Mouse (Mus musculus): ENCODE data around the gene Atp6v0c. TPM values are rescaled to one million over a fixed set of nuclear protein-coding genes. Genes with fewer than 3 reads are reported as not detected.

Gene Atp6v0c
- polyA plus RNA-seq, 1 experiment = 432 TPM

GRCm38 (mm10) chr17:24163176-24163962, 6.1 kb downstream of the Atp6v0c start, which contains the start of gene Amdhd2:
Gene Amdhd2, minus strand, starts transcription at chr17:24163766.
- Histone ChIP-seq H3K27me3 (ENCODE audit: control insufficient read depth, insufficient read depth, insufficient read length) (no peaks in the 10 kb centered on the region), H3K4me3 (peak within 1 kb of the TSS; percentile 56), H3K79me2 (ENCODE audit: control insufficient read depth, insufficient read depth) (peaks cover 26% of the 10 kb centered on the region), H3ac (ENCODE audit: control insufficient read depth, insufficient read length) (peak within 1 kb of the TSS; percentile 68), H3K36me3 (ENCODE audit: control insufficient read depth, insufficient read depth) (peaks cover 11% of the 10 kb centered on the region), H3K4me2 (ENCODE audit: low read depth) (peak within 1 kb of the TSS; percentile 88)
- TF ChIP-seq TCF12 (IDR thresholded peaks at IDR 0.05; ENCODE audit: insufficient read depth, poor library complexity, severe bottlenecking) (no peak), TCF3 (IDR thresholded peaks at IDR 0.05; ENCODE audit: insufficient read length, low read depth) (no peak), SRF (IDR thresholded peaks at IDR 0.05; ENCODE audit: control insufficient read depth, insufficient read length, low read depth) (no peak), POLR2A (IDR thresholded peaks at IDR 0.05; ENCODE audit: insufficient read length, low read depth) (peak; percentile 78), MYOD1 (IDR thresholded peaks at IDR 0.05; ENCODE audit: control insufficient read depth in 1 of 3, insufficient read length in 2 of 3, low read depth in 2 of 3) (no peak), POLR2AphosphoS2 (IDR thresholded peaks at IDR 0.05; ENCODE audit: insufficient read length, low read depth) (peak; percentile 98), USF1 (IDR thresholded peaks at IDR 0.05; ENCODE audit: low read depth) (peak; percentile 87), E2F4 (IDR thresholded peaks at IDR 0.05; ENCODE audit: insufficient read depth) (no peak), REST (IDR thresholded peaks at IDR 0.05; ENCODE audit: insufficient read depth, insufficient read length) (no peak)

- Histone ChIP-seq H3K4me2 (ENCODE audit: low read depth) (peak overlapping the region; percentile 88), H3K27me3 (ENCODE audit: control insufficient read depth, insufficient read depth, insufficient read length) (no peaks in the 10 kb centered on the region)
Measured at GRCm38 (mm10) chr17:24162584-24163175, 6.8 kb downstream of the Atp6v0c start.

GRCm38 (mm10) chr17:24161466-24161865, 8.0 kb downstream of the Atp6v0c start:
- H3K79me2 ChIP-seq (ENCODE audit: control insufficient read depth, insufficient read depth) = peaks cover 7% of the 10 kb centered on the region
- H3K4me3 ChIP-seq = no peak overlapping the region
- no peaks in the 10 kb centered on the region for H3K27me3 ChIP-seq (ENCODE audit: control insufficient read depth, insufficient read depth, insufficient read length)
- no peak overlapping the region for H3ac ChIP-seq (ENCODE audit: control insufficient read depth, insufficient read length)
- H3K4me2 ChIP-seq (ENCODE audit: low read depth) = no peak overlapping the region
- TF ChIP-seq POLR2AphosphoS2 (IDR thresholded peaks at IDR 0.05; ENCODE audit: insufficient read length, low read depth) (no peak), TCF12 (IDR thresholded peaks at IDR 0.05; ENCODE audit: insufficient read depth, poor library complexity, severe bottlenecking) (no peak), REST (IDR thresholded peaks at IDR 0.05; ENCODE audit: insufficient read depth, insufficient read length) (no peak), TCF3 (IDR thresholded peaks at IDR 0.05; ENCODE audit: insufficient read length, low read depth) (no peak), SRF (IDR thresholded peaks at IDR 0.05; ENCODE audit: control insufficient read depth, insufficient read length, low read depth) (no peak), MAX (IDR thresholded peaks at IDR 0.05; ENCODE audit: low read depth) (no peak)
- peaks cover under 1% of the 10 kb centered on the region for H3K36me3 ChIP-seq (ENCODE audit: control insufficient read depth, insufficient read depth)

More at GRCm38 (mm10) chr17:24162584-24163175, 6.8 kb downstream of the Atp6v0c start:
- Histone ChIP-seq H3K79me2 (ENCODE audit: control insufficient read depth, insufficient read depth) (peaks cover 19% of the 10 kb centered on the region), H3K4me3 (peak overlapping the region; percentile 56), H3K36me3 (ENCODE audit: control insufficient read depth, insufficient read depth) (peaks cover 11% of the 10 kb centered on the region), H3ac (ENCODE audit: control insufficient read depth, insufficient read length) (peak overlapping the region; percentile 68)
- TF ChIP-seq MAX (IDR thresholded peaks at IDR 0.05; ENCODE audit: low read depth) (no peak), CEBPB (IDR thresholded peaks at IDR 0.05; ENCODE audit: insufficient read depth, poor library complexity, severe bottlenecking) (no peak), TCF12 (IDR thresholded peaks at IDR 0.05; ENCODE audit: insufficient read depth, poor library complexity, severe bottlenecking) (no peak), MYOD1 (IDR thresholded peaks at IDR 0.05; ENCODE audit: control insufficient read depth in 1 of 3, insufficient read length in 2 of 3, low read depth in 2 of 3) (no peak), REST (IDR thresholded peaks at IDR 0.05; ENCODE audit: insufficient read depth, insufficient read length) (no peak)

- no peaks in the 10 kb centered on the region for H3K36me3 ChIP-seq (ENCODE audit: control insufficient read depth, insufficient read depth)
- TF ChIP-seq REST (IDR thresholded peaks at IDR 0.05; ENCODE audit: insufficient read depth, insufficient read length) = no peak
- TF ChIP-seq MYOD1 (IDR thresholded peaks at IDR 0.05; ENCODE audit: control insufficient read depth in 1 of 3, insufficient read length in 2 of 3, low read depth in 2 of 3) = no peak
- no peak for TF ChIP-seq USF1 (IDR thresholded peaks at IDR 0.05; ENCODE audit: low read depth)
- TF ChIP-seq TCF12 (IDR thresholded peaks at IDR 0.05; ENCODE audit: insufficient read depth, poor library complexity, severe bottlenecking) = no peak
- TF ChIP-seq MYOG (IDR thresholded peaks at IDR 0.05; ENCODE audit: control insufficient read depth in 1 of 3, insufficient read depth in 1 of 3, insufficient read length in 2 of 3, low read depth in 2 of 3) = no peak
- H3K27me3 ChIP-seq (ENCODE audit: control insufficient read depth, insufficient read depth, insufficient read length) = no peaks in the 10 kb centered on the region
- no peak overlapping the region for H3K4me3 ChIP-seq
- H3K4me2 ChIP-seq (ENCODE audit: low read depth) = no peak overlapping the region
- H3K79me2 ChIP-seq (ENCODE audit: control insufficient read depth, insufficient read depth) = no peaks in the 10 kb centered on the region
- H3ac ChIP-seq (ENCODE audit: control insufficient read depth, insufficient read length) = no peak overlapping the region
Measured at GRCm38 (mm10) chr17:24157526-24157925, 12.0 kb downstream of the Atp6v0c start.

- Histone ChIP-seq H3K27me3 (ENCODE audit: control insufficient read depth, insufficient read depth, insufficient read length) (no peaks in the 10 kb centered on the region), H3K79me2 (ENCODE audit: control insufficient read depth, insufficient read depth) (no peaks in the 10 kb centered on the region), H3K4me2 (ENCODE audit: low read depth) (no peak overlapping the region), H3ac (ENCODE audit: control insufficient read depth, insufficient read length) (no peak overlapping the region), H3K36me3 (ENCODE audit: control insufficient read depth, insufficient read depth) (no peaks in the 10 kb centered on the region), H3K4me3 (no peak overlapping the region)
- TF ChIP-seq E2F4 (IDR thresholded peaks at IDR 0.05; ENCODE audit: insufficient read depth) (no peak), MYOG (IDR thresholded peaks at IDR 0.05; ENCODE audit: control insufficient read depth in 1 of 3, insufficient read depth in 1 of 3, insufficient read length in 2 of 3, low read depth in 2 of 3) (no peak), TCF12 (IDR thresholded peaks at IDR 0.05; ENCODE audit: insufficient read depth, poor library complexity, severe bottlenecking) (no peak), MYOD1 (IDR thresholded peaks at IDR 0.05; ENCODE audit: control insufficient read depth in 1 of 3, insufficient read length in 2 of 3, low read depth in 2 of 3) (no peak), CEBPB (IDR thresholded peaks at IDR 0.05; ENCODE audit: insufficient read depth, poor library complexity, severe bottlenecking) (no peak), POLR2AphosphoS2 (IDR thresholded peaks at IDR 0.05; ENCODE audit: insufficient read length, low read depth) (no peak), POLR2A (IDR thresholded peaks at IDR 0.05; ENCODE audit: insufficient read length, low read depth) (no peak), USF1 (IDR thresholded peaks at IDR 0.05; ENCODE audit: low read depth) (no peak)
Measured at GRCm38 (mm10) chr17:24157121-24157520, 12.4 kb downstream of the Atp6v0c start.

Measured in myocyte (in vitro differentiated cells).